Mouse (Mus musculus): ENCODE data around the gene Rgs5.

The Rgs5 gene

DNA sequence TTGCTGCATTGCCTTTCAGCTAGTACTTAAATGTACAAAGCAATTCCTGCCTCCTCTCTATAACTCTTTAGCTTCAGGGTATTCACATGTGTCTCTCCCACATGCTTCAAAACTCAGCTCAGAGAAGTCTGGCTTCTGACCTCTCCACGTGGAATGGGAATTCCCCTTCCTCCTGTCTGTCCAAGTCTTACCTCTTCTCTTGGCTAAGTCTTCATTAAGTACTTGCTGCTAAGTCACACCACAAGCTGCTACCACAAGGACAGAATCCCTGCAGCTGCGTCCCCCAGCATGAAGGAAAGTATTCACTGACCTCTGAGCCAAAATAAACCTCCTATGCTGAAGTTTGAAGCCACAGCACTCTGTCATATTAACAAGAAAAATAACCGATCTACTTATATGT, 71.0 kb downstream of the Rgs5 start:
- no peak for DNase-seq (ENCODE audit: low spot score in 2 of 2)

GRCm38 (mm10) chr1:169730599-169731100, 75.3 kb downstream of the Rgs5 start:
- no peak for DNase-seq (ENCODE audit: low spot score in 2 of 2)

- no peak for DNase-seq (ENCODE audit: low spot score in 2 of 2)
Measured at GRCm38 (mm10) chr1:169736139-169736538, 80.8 kb downstream of the Rgs5 start.

GRCm38 (mm10) chr1:169737231-169737630, 81.9 kb downstream of the Rgs5 start:
- DNase-seq (ENCODE audit: low spot score in 2 of 2) = no peak

- no peak for DNase-seq (ENCODE audit: low spot score in 2 of 2)
Measured at GRCm38 (mm10) chr1:169741147-169741546, 85.8 kb downstream of the Rgs5 start.

Data from natural killer cell, adult 2 months (primary cell).